Mouse (Mus musculus): ENCODE measurements around the gene Fez1.

GRCm38 (mm10) chr9:36803386-36803785, 18.3 kb upstream of the Fez1 start:
- no peak for TF ChIP-seq CTCF (IDR thresholded peaks at IDR 0.05; ENCODE audit: borderline replicate concordance, insufficient read depth, low read length)
- no peak for TF ChIP-seq POLR2A (IDR thresholded peaks at IDR 0.05; ENCODE audit: low read depth, low read length)
